Mouse (Mus musculus): ENCODE measurements around the gene Henmt1.

Henmt1 gene

DNA sequence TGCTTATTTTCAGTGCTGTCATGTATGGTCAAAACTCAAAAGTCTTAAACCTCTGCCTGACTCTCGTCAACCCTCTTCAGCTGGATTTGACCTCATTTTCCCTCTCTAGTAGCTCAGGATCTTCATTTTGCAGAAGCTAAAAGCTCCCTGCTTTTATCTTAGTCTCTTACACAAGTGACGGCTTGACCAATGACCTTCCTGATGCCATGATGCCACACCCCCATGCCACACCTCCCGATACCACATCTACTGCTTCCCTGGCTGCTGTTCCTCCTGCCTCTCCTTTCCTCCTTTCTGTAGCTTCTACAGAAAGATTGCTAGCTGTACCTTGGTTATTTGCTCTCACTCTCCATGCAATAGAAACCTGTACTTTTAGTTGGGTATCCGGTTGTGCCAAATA, 58.1 kb downstream of the Henmt1 start:
- no peak for DNase-seq (ENCODE audit: low spot score)

DNA sequence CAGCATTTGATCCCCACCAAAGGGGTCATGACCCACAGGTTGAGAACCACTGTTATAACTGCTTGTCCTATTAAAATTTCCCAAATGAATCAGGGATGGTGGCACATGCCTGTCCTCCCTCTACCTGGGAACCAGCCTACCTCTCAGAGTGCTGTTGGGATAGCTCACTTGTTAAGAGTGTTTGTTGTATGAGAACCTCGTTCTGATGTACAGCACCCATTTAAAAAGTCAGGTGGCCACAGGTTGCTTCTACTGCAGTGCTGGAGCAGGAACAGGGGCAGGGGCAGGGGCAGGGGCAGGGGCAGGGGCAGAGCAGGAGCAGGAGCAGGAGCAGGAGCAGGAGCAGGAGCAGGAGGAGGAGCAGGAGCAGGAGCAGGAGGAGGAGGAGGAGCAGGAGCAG, 59.5 kb downstream of the Henmt1 start:
- DNase-seq (ENCODE audit: low spot score) = no peak

DNA sequence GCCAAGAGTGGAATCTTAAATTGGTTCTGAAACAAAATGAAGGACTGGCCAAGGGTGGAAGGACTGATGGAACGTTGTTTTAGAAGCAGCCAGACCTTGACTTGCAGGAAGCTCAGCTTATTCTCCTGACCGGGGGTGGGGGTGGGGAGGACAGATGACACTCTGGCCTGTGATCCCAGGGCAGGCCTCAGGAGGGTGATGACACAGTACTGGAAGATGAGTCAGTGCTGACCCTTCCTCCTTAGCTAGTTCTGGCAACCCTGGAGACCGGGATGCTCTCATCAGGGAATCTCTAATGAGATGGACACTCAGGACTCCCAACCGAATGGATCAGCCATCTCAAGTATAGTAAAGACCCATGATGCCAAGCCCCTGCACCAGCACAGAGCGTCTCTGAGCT, 66.1 kb downstream of the Henmt1 start:
- no peak for DNase-seq (ENCODE audit: low spot score)

DNA sequence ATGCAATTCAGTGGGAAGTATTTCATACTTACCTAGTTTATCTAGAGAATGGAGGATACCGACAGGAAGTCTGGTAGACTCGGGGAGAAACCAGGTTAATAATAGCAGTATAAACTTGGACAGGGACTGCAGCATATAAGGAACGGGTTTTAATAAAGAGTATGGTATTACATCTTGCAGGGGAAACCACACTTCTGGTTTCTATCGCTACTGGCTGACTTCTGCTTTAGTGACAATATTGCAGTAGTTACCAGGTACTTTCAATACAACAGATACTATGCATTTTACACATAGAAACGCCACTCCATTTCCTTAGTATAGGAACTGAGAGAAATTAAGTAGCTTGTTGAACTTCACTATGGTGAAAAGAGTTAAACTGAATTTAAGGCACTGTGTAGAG, 68.5 kb downstream of the Henmt1 start:
- no peak for DNase-seq (ENCODE audit: low spot score)

Measured in urinary bladder, postnatal 14 days (tissue).